In the genomic region with DNA sequence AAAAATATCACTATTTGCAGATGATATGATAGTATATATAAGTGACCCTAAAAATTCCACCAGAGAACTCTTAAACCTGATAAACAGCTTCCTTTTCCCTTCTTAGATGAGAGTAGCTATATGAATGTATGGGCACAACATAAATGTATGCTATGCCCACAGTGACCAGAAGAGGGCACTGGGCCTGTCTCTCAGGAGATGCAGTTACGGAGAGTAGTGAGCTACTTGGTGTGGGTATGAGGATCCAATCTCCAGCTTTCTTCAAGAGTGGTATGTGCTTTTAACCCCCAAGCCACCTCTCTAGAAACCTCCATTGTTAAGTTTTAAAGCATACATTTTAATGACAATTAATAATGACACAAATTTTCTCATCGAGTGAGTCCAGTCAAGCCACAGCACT, we compare ENCODE assay signal across 10 mouse cellular contexts.
DNase-seq lines count a peak whose midpoint lies in the region; ATAC-seq and TF ChIP-seq lines count a peak whose summit lies in the region.
"Had no signal": no experiment of that assay in that cellular context is flagged by ENCODE, and none has a peak within 500 bp of the region (broad histone marks: within the 10 kb centered on the region; RNA-seq: fewer than 3 reads in every experiment).

No protein-coding gene starts in this region.

- no peak overlapping the region for H3K27ac ChIP-seq in liver, embryonic 14.5 days
- H3K27ac ChIP-seq in liver, embryonic 11.5 days (ENCODE audit: low read depth, low read length): no peak overlapping the region
- no peak overlapping the region for H3K27ac ChIP-seq in ES-E14 (ENCODE audit: insufficient read depth, low read depth, low read length, poor library complexity, severe bottlenecking)
- H3K27ac ChIP-seq: hindbrain, embryonic 15.5 days had no signal

- WGBS in liver, embryonic 14.5 days (ENCODE audit: insufficient replicate concordance): 64% methylated on average over 2 of the region's 2 CpGs
- WGBS in liver, embryonic 11.5 days: 83% methylated on average over 2 of the region's 2 CpGs

- intact Hi-C loops in gastrocnemius, postnatal 36 days (cut with DNase I): no loop called here

- H3K9me3 ChIP-seq in liver, embryonic 14.5 days (ENCODE audit: control insufficient read depth, low read length): no peaks in the 10 kb centered on the region
- H3K9me3 ChIP-seq in liver, embryonic 11.5 days (ENCODE audit: control insufficient read depth, low read length): no peaks in the 10 kb centered on the region
- no peaks in the 10 kb centered on the region for H3K9me3 ChIP-seq in ES-E14 (ENCODE audit: control insufficient read depth, insufficient read depth, low read depth, low read length)
- H3K9me3 ChIP-seq: hindbrain, embryonic 15.5 days had no signal

- no peaks in the 10 kb centered on the region for H3K4me1 ChIP-seq in liver, embryonic 14.5 days (replicated peaks; ENCODE audit: control insufficient read depth in 2 of 2, insufficient read depth in 2 of 2, low read length in 1 of 2)
- H3K4me1 ChIP-seq in liver, embryonic 11.5 days (replicated peaks; ENCODE audit: control insufficient read depth, insufficient read depth, low read length): no peaks in the 10 kb centered on the region
- H3K4me1 ChIP-seq in ES-E14 (ENCODE audit: control insufficient read depth in 2 of 2, insufficient read depth in 2 of 2, low read length in 2 of 2, poor library complexity in 1 of 2): no peaks in the 10 kb centered on the region
- H3K4me1 ChIP-seq: hindbrain, embryonic 15.5 days had no signal

- H3K9ac ChIP-seq in liver, embryonic 14.5 days (replicated peaks): no peak overlapping the region
- no peak overlapping the region for H3K9ac ChIP-seq in liver, embryonic 11.5 days (ENCODE audit: low read depth, low read length)
- no peak overlapping the region for H3K9ac ChIP-seq in ES-E14 (ENCODE audit: insufficient read depth, low read depth, low read length, poor library complexity, severe bottlenecking)
- H3K9ac ChIP-seq: hindbrain, embryonic 15.5 days had no signal

- H3K4me2 ChIP-seq in liver, embryonic 14.5 days (ENCODE audit: low read depth): no peak overlapping the region
- H3K4me2 ChIP-seq in liver, embryonic 11.5 days: no peak overlapping the region
- H3K4me2 ChIP-seq: hindbrain, embryonic 15.5 days had no signal

- in situ Hi-C loops in ES-E14 (cut with MboI; ENCODE audit: low sequenced_read_pairs in 2 of 2, unreplicated experiment in 2 of 2): no loop called here

- peak; percentile 38 for DNase-seq in embryo, embryonic 10 days (ENCODE audit: low spot score)
- no peak for DNase-seq in embryo, embryonic 11 days
- no peak for DNase-seq in liver, embryonic 14.5 days (ENCODE audit: low read depth in 3 of 3, low spot score in 3 of 3)
- DNase-seq in liver, embryonic 11.5 days (ENCODE audit: low spot score): no peak
- DNase-seq in ES-E14 (ENCODE audit: low read depth, low spot score): peak; percentile 36
- DNase-seq in naive thymus-derived CD4-positive, alpha-beta T cell, adult 2 months (ENCODE audit: low read depth): peak; percentile 15
- DNase-seq in gastrocnemius, postnatal 36 days: no peak
- no peak for DNase-seq in urinary bladder, postnatal 10 days (ENCODE audit: low spot score)
- DNase-seq: cerebellum, adult 11-12 months had no signal

- TF ChIP-seq CTCF in liver, embryonic 14.5 days (IDR thresholded peaks at IDR 0.05; ENCODE audit: low read depth): peak; percentile 44

- H3K36me3 ChIP-seq in liver, embryonic 14.5 days (replicated peaks; ENCODE audit: control insufficient read depth, insufficient read depth, low read depth): no peaks in the 10 kb centered on the region
- no peaks in the 10 kb centered on the region for H3K36me3 ChIP-seq in liver, embryonic 11.5 days (ENCODE audit: control insufficient read depth, insufficient read depth, low read length)
- no peaks in the 10 kb centered on the region for H3K36me3 ChIP-seq in ES-E14 (ENCODE audit: control insufficient read depth, insufficient read depth, low read length, poor library complexity, severe bottlenecking)
- H3K36me3 ChIP-seq: hindbrain, embryonic 15.5 days had no signal

- no peak overlapping the region for H3K4me3 ChIP-seq in liver, embryonic 14.5 days (ENCODE audit: insufficient read depth in 1 of 2, low read depth in 2 of 2, low read length in 2 of 2)
- H3K4me3 ChIP-seq in liver, embryonic 11.5 days (ENCODE audit: low read depth, low read length): no peak overlapping the region
- H3K4me3 ChIP-seq in ES-E14 (ENCODE audit: insufficient read depth in 1 of 2, low read depth in 1 of 2, low read length in 2 of 2, poor library complexity in 1 of 2, severe bottlenecking in 1 of 2): no peak overlapping the region
- H3K4me3 ChIP-seq: hindbrain, embryonic 15.5 days had no signal

- no peaks in the 10 kb centered on the region for H3K27me3 ChIP-seq in liver, embryonic 14.5 days (ENCODE audit: control insufficient read depth, insufficient read depth, low read length)
- H3K27me3 ChIP-seq in liver, embryonic 11.5 days (replicated peaks; ENCODE audit: control insufficient read depth, insufficient read depth, low read length): no peaks in the 10 kb centered on the region
- H3K27me3 ChIP-seq: hindbrain, embryonic 15.5 days had no signal

- TF ChIP-seq EP300 in liver, embryonic 14.5 days (IDR thresholded peaks at IDR 0.05; ENCODE audit: low read depth): no peak

- ATAC-seq in liver, embryonic 14.5 days (ENCODE audit: insufficient read depth): no peak
- ATAC-seq in liver, embryonic 11.5 days (replicated peaks; ENCODE audit: low FRiP score): no peak

TF ChIP-seq in ES-E14, 5 proteins besides CTCF, POLR2A, EP300 and RAD21:
- no peak for TF ChIP-seq ZNF384 (IDR thresholded peaks at IDR 0.05; ENCODE audit: low read depth, low read length)
- TF ChIP-seq ZC3H11A (IDR thresholded peaks at IDR 0.05; ENCODE audit: borderline replicate concordance, low read depth, low read length): peak; percentile 71; the same call in 1 of the 2 replicates

Comparison
In these comparisons a context has a peak if more than half of its experiments do, and no peak if none do; other contexts are left out.
1. DNase-seq: peak in embryo, embryonic 10 days (single experiment), ES-E14 (single experiment) and naive thymus-derived CD4-positive, alpha-beta T cell, adult 2 months (single experiment); none in embryo, embryonic 11 days (single experiment), liver, embryonic 14.5 days (0 of 3), liver, embryonic 11.5 days (single experiment), gastrocnemius, postnatal 36 days (0 of 2) and urinary bladder, postnatal 10 days (single experiment).